Mouse (Mus musculus) layer of hippocampus, adult 2 months (tissue): Measurements from ENCODE around the gene Tmem159. TPM values are rescaled to one million over a fixed set of nuclear protein-coding genes. Genes with fewer than 3 reads are reported as not detected.

Source experiments
- DNase-seq, 2 experiments: peaks; one replicate each; pipeline ENCODE4 v3.0.0; 2022; ENCODE audit warnings: low spot score in 2 of 2
- H3K27ac ChIP-seq: fragments of 200-600 bp; 2 replicates; pipeline ENCODE4 v1.8.1; 2022
- H3K4me3 ChIP-seq: fragments of 200-600 bp; 2 replicates; pipeline ENCODE4 v1.8.1; 2022; ENCODE audit warnings: mild to moderate bottlenecking
- CTCF ChIP-seq: fragments of 200-600 bp; conservative IDR thresholded peaks from 2 replicates; pipeline ENCODE4 v1.8.1; 2022; ENCODE audit warnings: antibody characterized with exemption, mild to moderate bottlenecking, moderate library complexity
- total RNA-seq, 2 experiments: library from RNA; stranded (reverse); gene quantifications; 2 replicates each; pipeline ENCODE4 v1.2.3; 2021

The Tmem159 gene
- total RNA-seq, 2 experiments from 2014 or later = 11.3 to 11.7 TPM

GRCm38 (mm10) chr7:120104975-120105374 is 2.8 kb downstream of the Tmem159 start:
- Histone ChIP-seq H3K4me3 (no peak overlapping the region), H3K27ac (no peak overlapping the region)
- DNase-seq = no peak
- TF ChIP-seq CTCF = peak; percentile 57

GRCm38 (mm10) chr7:120106356-120106755 is 4.2 kb downstream of the Tmem159 start:
- DNase-seq = no peak
- no peak for TF ChIP-seq CTCF
- Histone ChIP-seq H3K4me3 (no peak overlapping the region), H3K27ac (no peak overlapping the region)

DNA sequence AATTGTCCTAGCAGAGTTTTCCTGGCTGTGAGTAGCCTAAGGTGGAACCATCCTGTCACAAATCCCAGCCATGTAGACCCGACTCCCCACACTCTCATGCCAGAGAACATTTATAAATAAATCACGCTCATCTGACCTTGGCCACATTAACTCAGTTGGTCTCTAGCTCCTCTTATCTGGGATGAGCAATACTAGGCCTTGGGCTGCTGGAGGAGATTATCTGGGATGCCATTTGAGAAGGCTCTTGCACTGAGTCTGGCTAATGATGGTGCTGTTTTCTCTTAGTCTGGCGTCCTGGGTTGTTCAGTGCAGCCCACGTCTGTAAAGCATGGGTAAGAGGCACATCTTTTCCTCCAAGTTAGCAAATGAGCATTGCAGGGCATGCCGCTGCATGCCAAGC is 7.5 kb downstream of the Tmem159 start:
- TF ChIP-seq CTCF = no peak
- DNase-seq = no peak
- H3K27ac ChIP-seq = no peak overlapping the region
- H3K4me3 ChIP-seq = no peak overlapping the region

DNA sequence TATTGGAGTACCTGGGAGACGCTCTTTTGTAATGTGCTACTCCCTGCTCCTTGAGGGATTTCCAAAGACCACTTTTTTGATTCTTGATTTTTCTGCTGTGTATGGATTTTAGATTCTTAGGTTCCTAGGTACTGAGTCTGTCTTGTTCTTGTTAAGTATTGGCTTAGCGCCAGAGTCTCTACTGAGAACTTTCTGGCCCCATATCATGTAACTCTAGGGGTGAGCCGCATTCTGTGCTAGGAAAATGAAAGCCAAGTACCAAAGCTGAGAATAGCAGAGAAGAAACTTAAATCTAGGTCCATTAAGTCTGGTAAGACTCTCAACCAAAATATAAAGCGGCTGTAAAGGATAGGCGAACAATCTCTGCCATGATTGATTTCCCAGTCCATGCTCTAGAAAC is 14.8 kb downstream of the Tmem159 start:
- TF ChIP-seq CTCF = no peak
- Histone ChIP-seq H3K27ac (no peak overlapping the region), H3K4me3 (no peak overlapping the region)
- DNase-seq = no peak

GRCm38 (mm10) chr7:120117529-120117928 is 15.4 kb downstream of the Tmem159 start:
- DNase-seq = no peak
- H3K27ac ChIP-seq = no peak overlapping the region
- no peak for TF ChIP-seq CTCF
- no peak overlapping the region for H3K4me3 ChIP-seq

DNA sequence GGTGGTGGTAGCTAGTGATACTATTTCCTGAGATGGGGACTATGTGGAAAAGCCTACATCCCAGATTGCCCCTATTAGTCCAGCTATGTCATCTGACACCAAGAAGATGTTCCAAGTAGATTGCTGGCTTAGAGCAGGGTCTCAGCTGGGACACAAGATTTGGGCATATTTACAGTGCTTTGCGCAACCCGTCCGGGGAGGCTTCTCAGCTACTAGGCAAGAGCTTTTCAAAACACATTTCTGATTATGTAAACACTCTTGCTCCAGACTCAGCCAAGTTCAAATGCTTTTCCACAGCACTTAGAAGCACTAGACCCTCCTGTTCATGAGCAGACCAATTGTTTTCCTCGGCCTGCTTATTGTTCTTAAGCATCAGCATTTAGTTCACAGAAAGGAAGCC is 21.6 kb downstream of the Tmem159 start:
- TF ChIP-seq CTCF = no peak
- no peak for DNase-seq
- Histone ChIP-seq H3K27ac (no peak overlapping the region), H3K4me3 (no peak overlapping the region)

- peak overlapping the region; percentile 50; the same call in 1 of the 2 replicates for H3K27ac ChIP-seq
- no peak overlapping the region for H3K4me3 ChIP-seq
- peak; percentile 83 for TF ChIP-seq CTCF
- peak; percentile 82 to 88 for DNase-seq
Measured at GRCm38 (mm10) chr7:120124844-120125243, 22.7 kb downstream of the Tmem159 start.

- no peak for DNase-seq
- no peak for TF ChIP-seq CTCF
- Histone ChIP-seq H3K27ac (peak overlapping the region; percentile 28; the same call in 1 of the 2 replicates), H3K4me3 (no peak overlapping the region)
Measured at GRCm38 (mm10) chr7:120126976-120127685, 25.0 kb downstream of the Tmem159 start.

- Histone ChIP-seq H3K4me3 (no peak overlapping the region), H3K27ac (peak overlapping the region; percentile 7; the same call in 1 of the 2 replicates)
- TF ChIP-seq CTCF = no peak
- no peak for DNase-seq
Measured at GRCm38 (mm10) chr7:120127686-120128059, 25.5 kb downstream of the Tmem159 start.

GRCm38 (mm10) chr7:120128951-120129350 is 26.8 kb downstream of the Tmem159 start:
- no peak for TF ChIP-seq CTCF
- peak overlapping the region; percentile 83 for H3K27ac ChIP-seq
- H3K4me3 ChIP-seq = no peak overlapping the region
- DNase-seq = peak in 1 of 2 experiments; percentile 45

GRCm38 (mm10) chr7:120142743-120143142 is 40.6 kb downstream of the Tmem159 start:
- H3K4me3 ChIP-seq = no peak overlapping the region
- H3K27ac ChIP-seq = no peak overlapping the region
- no peak for DNase-seq
- no peak for TF ChIP-seq CTCF

DNA sequence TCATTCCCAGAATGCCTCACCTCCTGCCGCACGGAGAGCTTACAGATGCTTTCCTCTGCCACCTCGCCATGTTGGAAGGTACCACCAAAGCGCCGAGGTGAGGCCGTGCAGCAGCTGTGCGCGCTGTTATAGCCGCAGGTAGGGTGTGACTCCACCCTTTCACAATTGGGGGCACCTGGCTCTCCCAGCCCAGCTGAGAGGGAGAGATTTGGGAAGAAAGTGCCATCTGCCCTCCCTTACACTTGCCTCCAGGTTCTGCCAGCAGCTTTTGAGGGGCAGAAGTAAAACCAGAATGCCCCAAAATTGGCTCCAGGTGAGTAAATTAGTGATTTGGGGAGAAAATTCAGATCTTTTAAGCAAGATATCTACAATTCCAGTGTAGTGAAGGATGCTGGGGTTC is 43.0 kb downstream of the Tmem159 start, which contains the start of gene Zp2:
TSS of gene Zp2 (minus strand) at position 101 of the 400 bp plus-strand sequence.
- TF ChIP-seq CTCF = no peak
- no peak within 1 kb of the TSS for H3K27ac ChIP-seq
- H3K4me3 ChIP-seq = no peak within 1 kb of the TSS
- DNase-seq = no peak

DNA sequence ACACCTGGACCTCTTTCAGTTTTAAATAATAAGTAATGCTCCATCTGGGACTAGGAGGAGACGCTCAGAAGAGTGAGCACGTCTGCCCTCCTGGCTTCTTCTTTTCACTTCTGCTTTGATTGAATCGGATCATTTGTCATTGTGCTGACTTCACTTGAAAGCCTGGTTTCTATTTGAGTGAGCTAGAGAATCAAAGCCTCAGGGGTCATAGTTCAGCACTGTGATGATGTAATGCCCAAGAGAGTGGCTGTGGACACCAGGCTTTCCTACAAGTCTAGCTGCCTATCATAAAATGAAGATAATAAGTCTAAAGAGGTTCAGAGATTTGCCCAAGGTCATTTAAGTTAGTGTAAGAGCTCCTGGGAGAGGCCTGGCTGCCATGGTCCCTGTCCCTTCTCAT is 48.1 kb downstream of the Tmem159 start:
- TF ChIP-seq CTCF = no peak
- no peak overlapping the region for H3K4me3 ChIP-seq
- no peak for DNase-seq
- H3K27ac ChIP-seq = peak overlapping the region; percentile 67

DNA sequence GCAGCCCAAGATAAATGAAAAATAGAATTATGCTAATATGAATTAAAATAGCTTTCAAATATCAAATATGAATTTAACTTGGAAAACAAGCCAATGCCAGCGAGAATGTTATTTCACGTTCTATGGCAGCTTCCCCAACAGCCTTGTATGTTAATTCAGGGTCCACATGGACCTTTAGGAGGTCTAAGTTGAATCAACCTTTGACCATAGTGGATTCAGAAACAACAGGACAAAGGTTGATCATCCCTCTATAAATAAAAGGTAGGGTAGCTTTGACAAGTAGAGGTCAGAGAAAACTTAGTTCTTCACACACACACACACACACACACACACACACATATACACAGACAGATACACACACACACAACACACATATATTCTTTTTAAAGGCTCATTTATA is 48.7 kb downstream of the Tmem159 start:
- Histone ChIP-seq H3K4me3 (no peak overlapping the region), H3K27ac (no peak overlapping the region)
- DNase-seq = no peak
- TF ChIP-seq CTCF = no peak
